Mouse (Mus musculus): ENCODE data around the gene Cenpi.
"Not testable (repeated sequence)": the region's sequence is repeated elsewhere in the genome, so short reads cannot be mapped to it uniquely, and the experiment has no call there.

Cenpi gene

GRCm38 (mm10) chrX:134307534-134308274, at the start of gene Cenpi:
Gene Cenpi, plus strand, starts transcription at chrX:134308084.
- DNase-seq (ENCODE audit: low read depth, low spot score): peak; percentile 94

GRCm38 (mm10) chrX:134261191-134261590, 46.7 kb upstream of the Cenpi start:
- peak; percentile 49 for DNase-seq (ENCODE audit: low read depth, low spot score)

- DNase-seq (ENCODE audit: low read depth, low spot score): no peak
These were observed 45.8 kb upstream of the Cenpi start for GRCm38 (mm10) chrX:134262129-134262528.

- DNase-seq (ENCODE audit: low read depth, low spot score): no peak
These were observed 32.2 kb upstream of the Cenpi start for GRCm38 (mm10) chrX:134275715-134276114.

GRCm38 (mm10) chrX:134276275-134277160, 31.4 kb upstream of the Cenpi start, which contains the start of gene Trmt2b:
Gene Trmt2b, minus strand, starts transcription at chrX:134276984.
- DNase-seq (ENCODE audit: low read depth, low spot score): peak; percentile 86

GRCm38 (mm10) chrX:134280531-134280930, 27.4 kb upstream of the Cenpi start:
- no peak for DNase-seq (ENCODE audit: low read depth, low spot score)

- DNase-seq (ENCODE audit: low read depth, low spot score): no peak
These were observed 22.8 kb upstream of the Cenpi start for GRCm38 (mm10) chrX:134285102-134285501.

GRCm38 (mm10) chrX:134285791-134286190, 22.1 kb upstream of the Cenpi start:
- DNase-seq (ENCODE audit: low read depth, low spot score): no peak

- no peak for DNase-seq (ENCODE audit: low read depth, low spot score)
These were observed 20.6 kb upstream of the Cenpi start for GRCm38 (mm10) chrX:134287305-134287704.

GRCm38 (mm10) chrX:134296301-134296700, 11.6 kb upstream of the Cenpi start:
- DNase-seq (ENCODE audit: low read depth, low spot score): no peak

GRCm38 (mm10) chrX:134296737-134297136, 11.1 kb upstream of the Cenpi start:
- DNase-seq (ENCODE audit: low read depth, low spot score): peak; percentile 18

GRCm38 (mm10) chrX:134297195-134297594, 10.7 kb upstream of the Cenpi start:
- DNase-seq (ENCODE audit: low read depth, low spot score): no peak

GRCm38 (mm10) chrX:134300219-134300618, 7.7 kb upstream of the Cenpi start:
- DNase-seq (ENCODE audit: low read depth, low spot score): no peak

- DNase-seq (ENCODE audit: low read depth, low spot score): no peak
These were observed 4.6 kb upstream of the Cenpi start for GRCm38 (mm10) chrX:134303287-134303686.

GRCm38 (mm10) chrX:134308275-134308634, 371 bp downstream of the Cenpi start:
- DNase-seq (ENCODE audit: low read depth, low spot score): peak; percentile 79

GRCm38 (mm10) chrX:134311193-134311592, 3.3 kb downstream of the Cenpi start:
- not testable (repeated sequence) for DNase-seq (ENCODE audit: low read depth, low spot score)

- DNase-seq (ENCODE audit: low read depth, low spot score): peak; percentile 49
These were observed 11.5 kb downstream of the Cenpi start for GRCm38 (mm10) chrX:134319153-134319932.

- DNase-seq (ENCODE audit: low read depth, low spot score): peak; percentile 57
These were observed 25.4 kb downstream of the Cenpi start for GRCm38 (mm10) chrX:134333280-134333679.

GRCm38 (mm10) chrX:134342735-134343134, 34.9 kb downstream of the Cenpi start:
- no peak for DNase-seq (ENCODE audit: low read depth, low spot score)

- DNase-seq (ENCODE audit: low read depth, low spot score): no peak
These were observed 42.3 kb downstream of the Cenpi start for GRCm38 (mm10) chrX:134350205-134350604.

GRCm38 (mm10) chrX:134353848-134354247, 46.0 kb downstream of the Cenpi start:
- no peak for DNase-seq (ENCODE audit: low read depth, low spot score)

GRCm38 (mm10) chrX:134359336-134359735, 51.5 kb downstream of the Cenpi start:
- no peak for DNase-seq (ENCODE audit: low read depth, low spot score)
